Mouse (Mus musculus) layer of hippocampus, postnatal 10 days (tissue): ENCODE results near the gene Atf2. TPM values are rescaled to one million over a fixed set of nuclear protein-coding genes. Genes with fewer than 3 reads are reported as not detected.

Source experiments
- DNase-seq, 2 experiments: peaks; one replicate each; pipeline ENCODE4 v3.0.0; 2021; ENCODE audit warnings: low spot score in 2 of 2
- total RNA-seq, 2 experiments: library from RNA; stranded (reverse); gene quantifications; 2 replicates each; pipeline ENCODE4 v1.2.3; 2021

Gene Atf2
- total RNA-seq, 2 experiments from 2014 or later, result 125 to 146 TPM

DNA sequence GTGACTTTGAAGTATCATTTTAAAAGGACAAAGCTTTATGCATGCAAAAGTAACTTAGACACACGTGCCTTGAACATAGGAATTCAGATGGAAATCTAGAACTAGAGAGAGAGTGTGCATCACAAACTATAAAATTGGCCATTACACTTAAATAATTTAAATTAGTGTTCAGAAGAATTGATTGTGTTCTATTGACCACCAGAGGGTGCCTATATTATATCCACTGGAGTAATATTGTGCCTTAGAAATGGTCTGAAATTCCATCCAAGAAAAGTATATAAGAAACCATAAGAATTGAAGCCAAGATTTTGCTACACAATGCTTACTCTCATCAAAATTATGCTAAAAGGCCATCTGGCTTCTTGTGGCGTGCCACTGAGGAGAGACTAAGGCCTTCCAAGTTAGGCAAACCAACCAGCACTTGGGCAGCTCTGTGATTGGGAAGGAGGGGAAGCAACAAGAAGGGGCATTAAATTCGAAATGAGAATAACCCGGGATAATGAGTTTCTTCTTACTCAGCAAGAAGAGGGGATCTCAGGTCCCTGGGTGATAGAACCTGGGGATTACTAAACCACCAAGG is 113.3 kb downstream of the Atf2 start:
- no peak for DNase-seq

DNA sequence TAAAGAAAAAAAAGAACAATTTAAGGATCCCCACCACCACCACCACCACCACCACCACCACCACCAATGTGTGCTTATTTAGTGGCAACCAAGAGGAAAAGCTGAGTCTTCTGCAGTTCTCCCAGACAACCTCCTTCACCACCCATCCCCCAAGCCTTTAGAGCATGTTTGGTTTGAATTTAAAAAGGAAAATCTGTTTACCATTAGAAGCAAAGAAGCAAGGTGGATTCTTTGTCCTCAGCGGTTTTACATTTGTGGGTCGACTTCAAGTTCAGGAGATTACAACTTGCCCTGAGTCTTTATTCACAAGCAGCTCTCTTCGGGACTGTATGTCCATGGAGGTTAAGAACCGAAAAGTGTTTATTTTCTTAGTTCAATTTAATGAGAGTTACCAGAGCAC is 115.5 kb downstream of the Atf2 start:
- DNase-seq, result no peak

DNA sequence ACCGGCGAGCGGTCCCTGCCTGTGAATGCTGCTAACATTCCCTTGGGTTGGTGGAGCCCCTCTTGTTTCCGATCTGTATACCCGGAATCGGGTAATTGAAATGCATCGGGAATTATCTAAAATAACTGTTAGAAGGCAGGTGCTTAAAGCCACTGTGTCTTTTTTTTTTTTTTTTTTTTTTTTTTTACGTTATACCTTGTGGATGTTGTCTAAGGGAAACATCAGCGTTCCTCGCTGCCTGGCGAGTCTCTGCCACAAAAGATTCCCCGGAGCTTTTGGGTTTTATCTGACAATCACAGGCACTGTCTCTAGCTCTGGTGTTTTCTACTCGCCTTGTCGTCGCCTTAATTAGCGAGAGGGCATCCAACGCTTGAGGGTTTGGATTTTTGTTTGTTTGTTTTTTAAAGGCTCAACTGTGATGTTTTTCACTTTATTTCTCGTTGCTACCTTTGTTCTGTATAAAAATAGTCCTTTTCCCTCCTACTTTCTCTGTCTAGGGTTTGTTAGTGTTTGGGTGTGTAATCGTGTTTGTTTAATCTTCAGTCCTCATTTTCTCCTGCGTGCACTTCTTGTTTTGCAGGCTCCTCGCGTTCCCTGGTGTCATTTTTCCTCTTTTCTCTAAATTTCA is 116.6 kb downstream of the Atf2 start:
- DNase-seq, result peak in 1 of 2 experiments; percentile 19

DNA sequence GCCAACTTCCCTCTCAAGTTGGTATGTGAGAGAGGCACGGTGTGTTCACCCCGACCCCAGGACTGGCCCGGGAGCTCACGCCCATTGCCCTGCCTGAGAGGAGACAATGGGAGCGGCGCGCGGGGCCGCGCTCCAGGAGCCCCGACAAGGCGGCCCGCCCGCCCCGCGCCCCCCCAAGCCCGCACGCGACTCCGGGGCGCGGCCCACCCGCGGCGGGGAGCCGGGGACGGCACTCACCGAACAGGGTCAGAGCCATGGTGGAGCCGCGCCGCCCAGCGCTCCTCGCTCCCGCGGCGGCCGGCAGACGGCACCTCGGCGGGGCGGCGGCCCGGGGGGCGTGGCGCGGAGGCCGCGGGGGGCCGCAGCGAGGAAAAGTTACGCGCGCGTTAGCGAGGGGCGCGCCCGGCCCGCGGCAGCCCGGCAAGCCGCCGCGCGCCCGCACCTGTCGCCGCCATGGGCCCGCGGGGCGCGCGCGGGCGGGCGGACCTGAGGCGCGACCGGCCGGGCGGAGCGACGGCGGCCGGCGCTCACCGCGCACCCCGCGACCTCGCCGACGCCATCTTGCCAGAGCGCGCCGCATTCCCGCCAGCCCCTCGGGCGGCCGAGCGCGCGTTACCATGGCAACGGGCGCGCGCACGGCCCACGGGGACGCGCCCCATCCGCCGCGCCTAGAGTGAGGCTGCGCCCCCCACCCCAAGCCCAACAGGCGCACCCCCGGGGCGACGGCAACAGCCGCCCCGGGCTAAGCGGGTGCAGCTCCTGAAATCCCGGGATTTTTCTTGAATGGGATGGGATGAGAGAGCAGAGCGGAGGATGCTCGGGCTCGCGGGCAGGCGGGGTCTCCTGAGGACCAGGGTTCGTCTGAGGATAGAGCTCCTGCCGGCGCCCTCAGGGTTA is 117.4 kb downstream of the Atf2 start, which contains the start of gene Chn1:
Chn1 (minus strand) TSS at position 561 of the 897 bp plus-strand sequence.
- peak; percentile 83 to 90 for DNase-seq

DNA sequence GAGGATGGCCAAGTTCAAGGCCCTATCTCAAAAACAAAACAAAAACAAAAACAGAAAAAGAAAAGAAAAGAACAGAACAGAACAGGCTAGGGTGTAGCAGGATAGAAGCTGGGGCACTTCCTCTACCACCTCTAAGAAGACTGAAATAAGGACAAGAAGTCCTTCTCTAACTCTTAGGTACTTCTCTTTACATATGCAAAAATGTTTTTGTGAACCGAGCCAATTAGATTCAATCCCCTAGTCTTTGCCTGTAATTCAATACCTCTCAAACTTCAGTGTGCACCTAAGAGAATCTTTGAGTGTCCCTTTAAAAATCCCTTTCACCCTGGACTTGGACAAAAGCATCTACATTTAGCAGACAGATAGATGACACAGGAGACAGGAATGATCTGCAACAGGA is 119.5 kb downstream of the Atf2 start:
- DNase-seq, result no peak

DNA sequence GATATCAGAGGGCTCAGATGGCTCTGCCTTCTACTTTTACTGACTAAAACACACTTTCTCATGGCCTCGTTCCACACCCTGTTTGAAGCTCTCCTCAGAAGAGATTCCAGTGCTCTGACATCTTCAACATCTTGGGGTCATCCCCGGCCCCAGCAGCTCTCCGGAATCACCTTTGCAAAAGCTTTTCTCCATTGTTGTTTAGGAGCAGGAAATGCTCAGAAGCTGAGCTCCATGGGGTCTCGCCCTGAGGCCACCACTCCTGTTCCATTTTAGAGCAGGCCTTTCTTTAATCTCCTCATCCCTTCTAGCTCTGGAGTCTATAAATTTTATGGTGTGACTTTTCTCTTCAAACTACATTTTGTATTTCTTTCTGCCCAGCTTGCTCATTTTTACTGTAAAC is 123.8 kb downstream of the Atf2 start:
- no peak for DNase-seq

Other genes with a start within 250 kb of the Atf2 start
- gene Chn1, start 117.3 kb downstream of the Atf2 start, total RNA-seq, result 100 to 1,000 TPM; 697 to 727 TPM
- 100 to 1,000 TPM; 669 to 684 TPM for gene Atp5g3, start 18.7 kb upstream of the Atf2 start, total RNA-seq